Mouse (Mus musculus): ENCODE measurements around the gene Tcp11.

GRCm38 (mm10) chr17:28050210-28050609, 30.2 kb downstream of the Tcp11 start:
- TF ChIP-seq POLR2A (IDR thresholded peaks at IDR 0.05; ENCODE audit: insufficient read depth, low read depth, low read length), result no peak
- TF ChIP-seq CTCF (IDR thresholded peaks at IDR 0.05), result no peak
- TF ChIP-seq EP300 (IDR thresholded peaks at IDR 0.05; ENCODE audit: insufficient read depth, low read depth, low read length), result no peak

Data from heart, adult 2 months (tissue).